Mouse (Mus musculus) ES-Bruce4 (cell line): ENCODE measurements at regions not wholly inside any gene's neighbourhood (a gene's known extent, or its start where the extent isn't known, plus 50 kb on each side); places are given as distances from the start of the nearest gene placed in this dataset.

Source experiments
- CTCF ChIP-seq: IDR thresholded peaks from one replicate; pipeline ENCODE4 v1.8.1; 2011; ENCODE audit warnings: low read depth, low read length
- EP300 ChIP-seq: IDR thresholded peaks from 2 replicates; pipeline ENCODE4 v1.6.1; 2011; ENCODE audit warnings: low read depth, low read length; ENCODE audit not compliant: insufficient read depth
- POLR2A ChIP-seq: IDR thresholded peaks from one replicate; pipeline ENCODE4 v1.8.1; 2011; ENCODE audit warnings: low read length; ENCODE audit not compliant: insufficient read depth

DNA sequence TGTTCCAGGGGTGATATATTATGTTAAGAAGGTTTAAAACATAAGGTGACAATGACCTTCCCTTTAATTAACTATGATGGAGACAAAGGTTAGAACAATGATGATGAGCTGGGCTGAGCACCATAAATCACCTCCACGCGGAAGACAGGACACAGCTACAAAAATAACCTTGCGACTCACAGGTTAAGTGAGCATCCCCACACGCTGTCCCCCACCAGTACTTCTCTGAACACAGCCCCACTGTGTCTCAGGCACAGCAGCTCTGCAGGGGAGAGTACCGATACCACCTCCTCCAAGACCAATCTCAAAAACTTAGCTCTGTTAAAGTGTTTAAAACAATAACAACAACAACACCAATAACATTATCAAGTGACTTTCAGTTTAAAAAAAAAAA, 307.7 kb upstream of the Adamts16 start:
- TF ChIP-seq CTCF = no peak
- no peak for TF ChIP-seq POLR2A
- TF ChIP-seq EP300 = no peak
